Mouse (Mus musculus) forebrain, embryonic 11.5 days (tissue): ENCODE data around the gene Oit1. TPM values are rescaled to one million over a fixed set of nuclear protein-coding genes. Genes with fewer than 3 reads are reported as not detected.

Experiments
- ATAC-seq: fragments of 200-750 bp; cut with Nextera tagmentation; replicated peaks from 2 replicates; pipeline ENCODE4 v1.8.0; 2017; ENCODE audit warnings: moderate TSS enrichment; ENCODE audit not compliant: low FRiP score
- DNase-seq: peaks from one replicate; pipeline ENCODE4 v3.0.0-alpha.2; 2017; ENCODE audit warnings: low spot score
- H3K27ac ChIP-seq: fragments of 300-500 bp; sonication (generic); 2 replicates; pipeline ENCODE4 v1.5.1; 2014; ENCODE audit warnings: low read depth, low read length
- H3K27me3 ChIP-seq: fragments of 300-500 bp; sonication (generic); 2 replicates; pipeline ENCODE4 v1.6.1; 2014; ENCODE audit warnings: mild to moderate bottlenecking, low read length, mixed read lengths; ENCODE audit not compliant: control insufficient read depth, insufficient read depth
- H3K36me3 ChIP-seq: fragments of 300-500 bp; sonication (generic); 2 replicates; pipeline ENCODE4 v1.6.1; 2014; ENCODE audit warnings: mild to moderate bottlenecking, low read length, moderate library complexity, mixed read lengths; ENCODE audit not compliant: control insufficient read depth, insufficient read depth
- H3K4me1 ChIP-seq: fragments of 300-500 bp; sonication (generic); replicated peaks from 2 replicates; pipeline ENCODE4 v1.6.1; 2014; ENCODE audit warnings: low read length, mixed read lengths; ENCODE audit not compliant: control insufficient read depth, insufficient read depth
- H3K4me2 ChIP-seq: fragments of 300-500 bp; sonication (generic); 2 replicates; pipeline ENCODE4 v1.6.1; 2014; ENCODE audit warnings: low read depth, mild to moderate bottlenecking, low read length, moderate library complexity, mixed read lengths; ENCODE audit not compliant: severe bottlenecking
- H3K4me3 ChIP-seq: fragments of 300-500 bp; sonication (generic); 2 replicates; pipeline ENCODE4 v1.5.1; 2014; ENCODE audit warnings: low read depth, low read length
- H3K9ac ChIP-seq: fragments of 300-500 bp; sonication (generic); 2 replicates; pipeline ENCODE4 v1.6.1; 2014; ENCODE audit warnings: low read length
- H3K9me3 ChIP-seq: fragments of 300-500 bp; sonication (generic); 2 replicates; pipeline ENCODE4 v1.6.1; 2016; ENCODE audit warnings: low read length, mixed read lengths; ENCODE audit not compliant: control insufficient read depth
- whole genome bisulfite sequencing: fragments of 180-500 bp; shearing (Covaris S2); extraction: QIAGEN DNeasy Blood & Tissue Kit; methylation state at CpG from one replicate; pipeline ENCODE4 v1.1.7; 2014; 5-methylcytosine and 5-hydroxymethylcytosine counted together
- polyA plus RNA-seq: library from polyadenylated mRNA; unstranded; fragments of >200 nt; fragmentation: Nextera tagmentation; extraction: Ambion mirVana; gene quantifications from 2 replicates; pipeline ENCODE4 v1.2.1, GENCODE M21; 2014

Gene Oit1
- polyA plus RNA-seq, 1 experiment from 2014 or later: not detected

DNA sequence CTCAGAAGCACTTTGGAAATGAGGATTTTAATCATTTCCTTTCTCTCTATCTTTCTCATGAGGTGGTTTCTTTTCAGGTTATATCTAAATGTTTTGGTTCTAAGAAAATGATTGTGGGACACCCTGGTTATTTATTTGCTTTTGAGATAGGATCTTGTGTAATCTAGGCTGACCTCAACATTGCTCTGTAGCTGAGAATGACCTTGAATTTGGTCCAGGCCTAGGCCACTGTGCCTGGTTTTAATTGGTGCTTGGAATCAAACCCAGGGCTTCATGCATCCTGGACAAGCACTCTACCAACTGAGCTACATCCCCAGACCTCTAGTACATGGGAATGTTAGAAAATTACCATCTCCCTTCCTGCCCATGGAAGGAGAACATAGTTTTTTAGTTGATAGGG, 74.5 kb downstream of the Oit1 start:
- no peaks in the 10 kb centered on the region for H3K9me3 ChIP-seq
- ATAC-seq: no peak

DNA sequence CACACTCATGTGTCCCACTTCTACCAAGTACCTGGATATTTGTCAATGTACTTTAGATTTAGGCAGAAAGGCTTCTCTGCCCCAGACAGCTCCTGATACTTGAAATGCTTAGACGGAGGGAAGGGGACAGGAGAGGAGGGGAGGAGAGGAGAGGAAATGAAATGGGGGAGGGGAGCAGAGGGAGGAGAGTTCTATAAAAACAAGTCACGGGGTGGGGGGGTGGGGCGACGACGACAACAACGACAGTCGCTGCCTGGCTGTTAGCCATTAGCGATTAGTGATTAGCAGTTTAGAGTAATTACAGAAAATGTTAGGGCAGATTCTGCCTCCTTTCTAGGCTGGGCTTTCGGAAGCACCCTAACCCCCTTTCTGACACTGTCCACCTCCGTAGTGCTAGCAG, 75.9 kb downstream of the Oit1 start:
- ATAC-seq (no peak), DNase-seq (no peak)
- no peaks in the 10 kb centered on the region for H3K9me3 ChIP-seq
- H3K9ac ChIP-seq: no peak overlapping the region
- no peaks in the 10 kb centered on the region for H3K27me3 ChIP-seq
- H3K4me3 ChIP-seq: no peak overlapping the region
- H3K4me2 ChIP-seq: no peak overlapping the region
- no peaks in the 10 kb centered on the region for H3K4me1 ChIP-seq
- H3K36me3 ChIP-seq: no peaks in the 10 kb centered on the region
- no peak overlapping the region for H3K27ac ChIP-seq
- WGBS: 15% methylated on average over 10 of the region's 10 CpGs

More for the DNA sequence above, 74.5 kb downstream of the Oit1 start:
- Histone ChIP-seq H3K36me3 (no peaks in the 10 kb centered on the region), H3K27me3 (no peaks in the 10 kb centered on the region), H3K4me1 (no peaks in the 10 kb centered on the region), H3K4me2 (no peak overlapping the region), H3K4me3 (no peak overlapping the region), H3K27ac (no peak overlapping the region), H3K9ac (no peak overlapping the region)
- DNase-seq: no peak

DNA sequence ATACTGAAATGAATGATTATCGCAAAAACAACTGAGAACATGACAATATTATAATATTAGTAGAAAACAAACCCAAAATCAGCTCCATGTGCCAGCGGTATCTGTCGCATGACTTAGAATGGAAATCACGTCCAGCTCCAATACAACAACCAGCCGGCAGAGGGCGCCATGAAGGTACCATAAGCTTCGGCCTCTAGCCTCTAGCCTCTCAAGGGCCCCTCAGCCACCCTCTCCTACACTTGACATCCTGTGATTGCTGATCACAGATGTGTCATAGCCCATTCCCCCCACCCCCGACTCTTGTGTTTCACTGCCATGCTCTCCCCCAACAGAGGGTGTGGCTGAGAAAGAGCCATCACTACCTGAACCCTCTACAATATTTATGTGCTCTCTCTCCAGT, 78.3 kb downstream of the Oit1 start:
- 29% methylated on average over 8 of the region's 8 CpGs for WGBS
- no peaks in the 10 kb centered on the region for H3K36me3 ChIP-seq
- DNase-seq (peak; percentile 80), ATAC-seq (peak; percentile 56)
- H3K27ac ChIP-seq: no peak overlapping the region
- H3K27me3 ChIP-seq: no peaks in the 10 kb centered on the region
- no peak overlapping the region for H3K9ac ChIP-seq
- no peak overlapping the region for H3K4me3 ChIP-seq
- no peak overlapping the region for H3K4me2 ChIP-seq
- H3K9me3 ChIP-seq: no peaks in the 10 kb centered on the region
- H3K4me1 ChIP-seq: no peaks in the 10 kb centered on the region

Other genes with a start within 250 kb of the Oit1 start
- gene Pdhb, start 205.7 kb downstream of the Oit1 start, polyA plus RNA-seq: 202 and 213 TPM in 2 replicates
- gene Kctd6, start 164.6 kb downstream of the Oit1 start, polyA plus RNA-seq: 13.7 and 14.3 TPM in 2 replicates
- gene Acox2, start 119.4 kb downstream of the Oit1 start, polyA plus RNA-seq: not detected in 2 replicates
- gene Fam107a, start 60.7 kb downstream of the Oit1 start, polyA plus RNA-seq: 0.29 and 0.49 TPM in 2 replicates